Mouse (Mus musculus) stomach, embryonic 16.5 days (tissue): ENCODE data around the gene Try4. TPM values are rescaled to one million over a fixed set of nuclear protein-coding genes. Genes with fewer than 3 reads are reported as not detected.
"Not testable (repeated sequence)": the region's sequence is repeated elsewhere in the genome, so short reads cannot be mapped to it uniquely, and the experiment has no call there.

Experiments used
- ATAC-seq: fragments of 200-750 bp; cut with Nextera tagmentation; 2 replicates; pipeline ENCODE4 v1.8.0; 2017; ENCODE audit warnings: moderate number of reproducible peaks, moderate TSS enrichment; ENCODE audit not compliant: insufficient read depth, low FRiP score
- H3K27ac ChIP-seq: fragments of 300-500 bp; sonication (generic); 2 replicates; pipeline ENCODE4 v1.5.1; 2014; ENCODE audit warnings: low read length
- H3K27me3 ChIP-seq: fragments of 300-500 bp; sonication (generic); 2 replicates; pipeline ENCODE4 v1.6.1; 2014; ENCODE audit warnings: low read length, control low read depth, mixed read lengths; ENCODE audit not compliant: control insufficient read depth, insufficient read depth
- H3K36me3 ChIP-seq: fragments of 300-500 bp; sonication (generic); 2 replicates; pipeline ENCODE4 v1.6.1; 2014; ENCODE audit warnings: low read length; ENCODE audit not compliant: control insufficient read depth, insufficient read depth
- H3K4me1 ChIP-seq: fragments of 300-500 bp; sonication (generic); 2 replicates; pipeline ENCODE4 v1.6.1; 2014; ENCODE audit warnings: low read length, control low read depth, mixed read lengths; ENCODE audit not compliant: control insufficient read depth, insufficient read depth
- H3K4me2 ChIP-seq: fragments of 300-500 bp; sonication (generic); 2 replicates; pipeline ENCODE4 v1.6.1; 2014; ENCODE audit warnings: low read depth, low read length, mixed read lengths
- H3K4me3 ChIP-seq: fragments of 300-500 bp; sonication (generic); replicated peaks from 2 replicates; pipeline ENCODE4 v1.5.1; 2014; ENCODE audit warnings: mild to moderate bottlenecking, low read length
- H3K9ac ChIP-seq: fragments of 300-500 bp; sonication (generic); 2 replicates; pipeline ENCODE4 v1.6.1; 2014; ENCODE audit warnings: low read length
- H3K9me3 ChIP-seq: fragments of 300-500 bp; sonication (generic); replicated peaks from 2 replicates; pipeline ENCODE4 v1.6.1; 2016; ENCODE audit warnings: low read length, control low read depth; ENCODE audit not compliant: control insufficient read depth
- WGBS: fragments of 180-500 bp; shearing (Covaris S2); extraction: QIAGEN DNeasy Blood & Tissue Kit; methylation state at CpG from one replicate; pipeline ENCODE4 v1.1.7; 2014; 5-methylcytosine and 5-hydroxymethylcytosine counted together
- polyA plus RNA-seq: library from polyadenylated mRNA; unstranded; fragments of >200 nt; fragmentation: Nextera tagmentation; extraction: Ambion mirVana; gene quantifications from 2 replicates; pipeline ENCODE4 v1.2.1, GENCODE M21; 2015

Try4 gene
- 31.0 and 60.1 TPM in 2 replicates for polyA plus RNA-seq

DNA sequence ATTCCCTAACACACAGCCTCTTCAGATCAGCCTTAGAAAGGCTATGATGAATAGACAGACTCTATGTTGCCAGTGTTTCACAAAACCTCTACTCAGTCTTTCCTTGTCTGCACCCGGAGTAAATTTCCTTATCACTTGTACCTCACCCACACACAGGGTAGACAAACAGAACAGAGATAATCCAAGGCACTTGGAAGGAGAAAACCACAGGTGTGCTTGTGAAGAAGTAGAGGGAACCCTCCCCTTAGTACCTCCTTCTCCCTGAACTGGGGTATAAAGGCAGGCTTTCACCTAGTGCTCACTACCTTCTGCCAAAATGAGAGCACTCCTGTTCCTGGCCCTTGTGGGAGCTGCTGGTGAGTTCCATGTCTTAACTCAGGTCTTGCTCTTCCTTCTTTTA, at the start of gene Try4:
Try4 (plus strand) TSS at position 301 of the 400 bp plus-strand sequence.
- ATAC-seq = no peak; the same call in 1 of the 2 replicates
- Histone ChIP-seq H3K4me1 (no peaks in the 10 kb centered on the region), H3K9ac (no peak within 1 kb of the TSS), H3K27me3 (no peaks in the 10 kb centered on the region), H3K36me3 (no peaks in the 10 kb centered on the region), H3K9me3 (no peaks in the 10 kb centered on the region), H3K4me3 (no peak within 1 kb of the TSS), H3K4me2 (no peak within 1 kb of the TSS), H3K27ac (no peak within 1 kb of the TSS)
- WGBS = 48% methylated on average over 1 of the region's 1 CpGs

DNA sequence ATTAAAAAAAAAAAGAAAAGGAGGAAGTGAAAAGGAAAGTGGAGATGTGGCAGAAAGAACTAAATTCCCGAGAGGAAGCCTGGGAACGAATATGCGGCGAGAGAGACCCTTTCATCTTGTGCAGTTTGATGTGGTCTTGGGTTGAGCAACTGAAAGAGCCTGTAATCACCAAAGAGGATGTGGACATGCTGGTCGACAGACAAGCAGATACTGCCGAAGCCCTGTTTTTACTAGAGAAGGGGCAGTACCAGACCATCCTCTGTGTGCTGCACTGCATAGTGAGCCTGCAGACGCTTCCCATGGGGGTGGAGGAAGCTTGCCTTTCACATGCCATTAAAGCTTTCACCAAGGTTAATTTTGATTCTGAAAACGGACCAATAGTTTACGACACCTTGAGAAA, 48.8 kb upstream of the Try4 start:
- not testable (repeated sequence) for H3K4me2 ChIP-seq, H3K9ac ChIP-seq, H3K4me3 ChIP-seq, H3K4me1 ChIP-seq, H3K36me3 ChIP-seq, H3K27ac ChIP-seq, ATAC-seq, H3K9me3 ChIP-seq, H3K27me3 ChIP-seq
- WGBS = 88% methylated on average over 9 of the region's 9 CpGs

DNA sequence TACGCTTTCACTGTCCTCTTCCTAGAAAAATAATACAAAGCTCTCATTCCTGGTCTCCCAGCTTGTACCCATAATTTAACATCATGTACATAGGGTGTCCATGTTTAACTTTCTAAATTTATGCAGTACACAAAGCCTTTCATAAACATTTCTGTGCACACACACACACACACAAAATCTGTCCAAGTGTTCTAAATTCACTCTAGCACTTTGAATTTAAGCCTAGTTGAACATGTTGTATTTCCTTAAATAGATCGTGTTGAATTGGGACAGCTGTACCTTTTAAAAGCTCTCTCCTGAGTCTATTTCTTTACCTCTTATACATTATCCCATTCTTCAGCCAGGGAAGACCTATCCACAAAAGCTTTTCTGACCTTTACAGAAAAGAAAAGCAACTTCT, 45.6 kb upstream of the Try4 start:
- 78% methylated on average over 2 of the region's 2 CpGs for WGBS
- ATAC-seq = no peak
- no peak overlapping the region for H3K9ac ChIP-seq

DNA sequence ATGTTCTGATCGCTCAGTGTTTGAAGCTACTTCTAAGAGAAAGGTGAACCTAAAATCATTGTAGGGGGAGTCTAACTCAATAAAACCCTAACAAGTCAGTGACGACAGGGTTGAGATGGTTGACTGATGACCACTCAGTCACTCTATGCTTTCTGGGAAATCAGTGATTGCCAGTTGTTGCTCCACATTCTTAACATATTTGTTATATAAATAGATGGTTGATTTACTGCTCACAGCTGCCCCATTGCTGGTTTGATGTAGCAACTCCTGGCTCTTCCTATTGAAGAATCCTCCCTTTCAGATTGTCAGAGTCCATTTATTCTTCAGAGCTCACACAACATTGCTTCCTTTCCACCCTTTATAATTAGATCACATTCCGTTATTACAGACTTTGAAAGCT, 44.6 kb upstream of the Try4 start:
- no peak for ATAC-seq
- H3K4me3 ChIP-seq = no peak overlapping the region
- H3K9ac ChIP-seq = no peak overlapping the region
- H3K4me2 ChIP-seq = no peak overlapping the region
- no peaks in the 10 kb centered on the region for H3K4me1 ChIP-seq
- H3K27ac ChIP-seq = no peak overlapping the region
- no peaks in the 10 kb centered on the region for H3K27me3 ChIP-seq
- H3K9me3 ChIP-seq = no peaks in the 10 kb centered on the region
- H3K36me3 ChIP-seq = no peaks in the 10 kb centered on the region
- 68% methylated on average over 3 of the region's 3 CpGs for WGBS

More for the DNA sequence above, 45.6 kb upstream of the Try4 start:
- H3K4me2 ChIP-seq = no peak overlapping the region
- no peak overlapping the region for H3K27ac ChIP-seq
- H3K4me1 ChIP-seq = no peaks in the 10 kb centered on the region
- H3K36me3 ChIP-seq = no peaks in the 10 kb centered on the region
- H3K9me3 ChIP-seq = no peaks in the 10 kb centered on the region
- H3K27me3 ChIP-seq = no peaks in the 10 kb centered on the region
- no peak overlapping the region for H3K4me3 ChIP-seq

DNA sequence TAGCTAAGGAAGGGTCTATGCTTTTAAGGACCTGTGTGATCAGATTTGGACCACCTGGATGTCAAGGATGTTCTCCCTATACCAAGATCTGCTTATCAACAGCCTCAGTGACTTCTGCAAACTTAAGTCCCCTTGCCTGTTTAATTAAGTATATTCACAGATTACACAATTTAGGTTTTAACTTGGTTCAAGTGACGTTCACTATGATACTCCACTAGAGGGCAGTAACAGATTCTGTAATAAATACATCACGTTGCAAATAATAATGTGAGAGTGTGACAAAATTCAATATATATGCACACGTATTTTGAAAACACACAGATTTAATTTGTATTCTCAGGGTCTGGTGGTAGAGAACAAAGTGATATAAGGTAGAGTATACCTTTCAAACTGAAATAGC, 39.3 kb upstream of the Try4 start:
- Histone ChIP-seq H3K9me3 (no peaks in the 10 kb centered on the region; the same call in 1 of the 2 replicates), H3K4me2 (no peak overlapping the region), H3K27ac (no peak overlapping the region), H3K4me3 (no peak overlapping the region), H3K27me3 (no peaks in the 10 kb centered on the region), H3K36me3 (no peaks in the 10 kb centered on the region), H3K4me1 (no peaks in the 10 kb centered on the region), H3K9ac (no peak overlapping the region)
- ATAC-seq = no peak
- 39% methylated on average over 3 of the region's 3 CpGs for WGBS

DNA sequence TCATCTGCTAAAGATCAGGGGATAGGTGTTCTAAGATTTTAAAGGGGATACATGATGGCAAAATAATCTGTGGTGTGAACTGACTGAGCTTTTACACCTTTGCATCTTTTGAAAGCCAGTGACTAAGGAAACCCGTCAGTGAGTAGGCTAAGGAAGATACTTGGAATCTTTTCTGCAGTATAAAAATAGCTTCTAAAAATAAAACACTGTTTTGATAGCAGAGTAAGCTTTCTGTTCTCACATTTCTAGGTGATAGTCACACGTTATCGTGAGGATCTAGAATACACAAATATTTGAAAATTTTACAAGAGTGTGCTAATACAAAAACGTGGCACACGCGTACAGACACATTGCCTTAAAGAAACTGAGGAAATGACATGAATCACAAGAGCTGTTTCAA, 35.9 kb upstream of the Try4 start:
- 80% methylated on average over 6 of the region's 6 CpGs for WGBS
- no peaks in the 10 kb centered on the region; the same call in 1 of the 2 replicates for H3K9me3 ChIP-seq
- no peaks in the 10 kb centered on the region for H3K4me1 ChIP-seq
- no peaks in the 10 kb centered on the region for H3K36me3 ChIP-seq
- H3K9ac ChIP-seq = no peak overlapping the region
- H3K4me3 ChIP-seq = no peak overlapping the region
- ATAC-seq = no peak
- H3K4me2 ChIP-seq = no peak overlapping the region
- H3K27ac ChIP-seq = no peak overlapping the region
- no peaks in the 10 kb centered on the region for H3K27me3 ChIP-seq

DNA sequence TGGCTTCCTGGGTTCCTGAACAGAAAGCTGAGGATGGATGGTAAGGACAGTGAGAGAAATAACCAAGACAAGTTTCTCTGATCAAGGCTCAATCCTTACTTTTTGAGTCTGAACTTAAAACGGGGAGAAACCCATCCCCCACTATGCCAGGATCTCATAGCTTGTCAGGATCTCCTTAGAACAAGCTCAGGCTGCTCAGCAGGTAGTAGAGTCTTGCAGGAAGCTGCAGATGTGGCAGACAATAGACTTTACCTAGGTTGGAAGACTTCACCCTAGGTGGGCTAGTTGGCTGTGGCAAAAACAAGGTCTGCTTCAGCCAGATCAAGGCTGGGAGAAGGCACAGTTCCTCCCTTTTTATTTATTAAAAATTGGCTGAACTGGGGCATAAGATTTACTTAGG, 3.8 kb upstream of the Try4 start:
- 15% methylated on average over 1 of the region's 1 CpGs for WGBS
- Histone ChIP-seq H3K4me3 (no peak overlapping the region), H3K9me3 (no peaks in the 10 kb centered on the region), H3K9ac (no peak overlapping the region), H3K27ac (no peak overlapping the region), H3K4me2 (no peak overlapping the region), H3K36me3 (no peaks in the 10 kb centered on the region), H3K27me3 (no peaks in the 10 kb centered on the region), H3K4me1 (no peaks in the 10 kb centered on the region)
- no peak for ATAC-seq

DNA sequence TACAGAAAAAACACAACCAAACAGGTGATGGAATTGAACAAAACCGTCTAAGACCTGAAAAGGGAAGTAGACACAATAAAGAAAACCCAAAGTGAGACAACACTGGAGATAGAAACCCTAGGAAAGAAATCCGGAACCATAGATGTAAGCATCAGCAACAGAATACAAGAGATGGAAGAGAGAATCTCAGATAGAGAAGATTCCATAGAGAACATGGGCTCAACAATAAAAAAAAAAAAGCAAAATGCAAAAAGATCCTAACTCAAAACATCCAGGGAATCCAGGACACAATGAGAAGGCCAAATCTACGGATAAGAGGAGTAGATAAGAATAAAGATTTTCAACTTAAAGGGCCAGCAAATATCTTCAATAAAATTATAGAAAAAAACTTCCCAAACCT, 14.7 kb downstream of the Try4 start, which contains the start of gene Try5:
Try5 (minus strand) TSS at position 101 of the 400 bp plus-strand sequence.
- H3K9me3 ChIP-seq, H3K27me3 ChIP-seq, H3K9ac ChIP-seq, H3K4me1 ChIP-seq, H3K36me3 ChIP-seq, ATAC-seq, H3K4me2 ChIP-seq, H3K4me3 ChIP-seq, H3K27ac ChIP-seq: not testable (repeated sequence)
- WGBS = 73% methylated on average over 3 of the region's 3 CpGs

DNA sequence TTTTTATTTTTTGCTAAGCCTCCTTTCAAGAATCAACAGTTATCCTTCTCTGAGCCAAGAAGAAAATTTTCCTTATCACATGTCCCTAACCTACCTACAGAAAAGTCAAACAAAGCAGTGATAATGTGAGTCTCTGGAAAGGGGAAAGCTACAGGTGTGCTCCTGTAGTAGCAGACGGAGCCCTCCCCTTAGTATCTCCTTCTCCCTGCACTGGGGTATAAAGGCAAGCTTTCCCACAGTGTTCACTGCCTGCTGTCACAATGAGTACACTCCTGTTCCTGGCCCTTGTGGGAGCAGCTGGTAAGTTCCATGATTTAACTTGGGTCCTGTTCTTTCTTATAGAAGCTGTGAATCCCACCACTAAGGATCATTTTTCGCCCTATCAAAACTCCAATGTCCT, 51.9 kb downstream of the Try4 start, which contains the start of gene Try10:
Try10 (plus strand) TSS at position 174 of the 400 bp plus-strand sequence.
- no peak within 1 kb of the TSS for H3K4me2 ChIP-seq
- H3K9ac ChIP-seq = no peak within 1 kb of the TSS
- H3K4me3 ChIP-seq = no peak within 1 kb of the TSS
- H3K27me3 ChIP-seq = no peaks in the 10 kb centered on the region
- H3K9me3 ChIP-seq = no peaks in the 10 kb centered on the region
- no peak within 1 kb of the TSS for H3K27ac ChIP-seq
- no peak for ATAC-seq
- whole genome bisulfite sequencing = 68% methylated on average over 2 of the region's 2 CpGs
- no peaks in the 10 kb centered on the region for H3K4me1 ChIP-seq
- no peaks in the 10 kb centered on the region for H3K36me3 ChIP-seq
